Mouse (Mus musculus): ENCODE measurements around the gene Olfr1446.

Olfr1446 gene

DNA sequence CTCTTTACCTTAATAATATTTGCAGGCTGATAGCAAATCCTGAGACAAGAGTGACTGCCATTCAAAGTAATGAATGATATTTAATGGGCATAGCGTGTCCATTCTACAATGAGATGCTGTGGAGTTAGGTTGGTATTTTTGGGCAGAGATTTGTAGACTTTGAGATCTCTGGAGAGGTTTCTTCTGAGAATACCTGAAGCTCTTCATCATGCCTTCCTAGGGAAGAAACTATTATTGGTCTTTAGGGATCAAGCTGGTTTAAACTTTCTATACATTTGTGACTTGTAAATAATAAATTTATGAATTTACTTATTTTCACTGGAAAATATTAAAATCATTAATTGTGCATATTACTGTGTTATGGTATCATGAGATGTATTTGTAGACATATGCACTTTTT lies at the start of gene Olfr1446:
Gene Olfr1446, minus strand, starts transcription at position 101 of the 400 bp plus-strand sequence.
- no peak for DNase-seq

DNA sequence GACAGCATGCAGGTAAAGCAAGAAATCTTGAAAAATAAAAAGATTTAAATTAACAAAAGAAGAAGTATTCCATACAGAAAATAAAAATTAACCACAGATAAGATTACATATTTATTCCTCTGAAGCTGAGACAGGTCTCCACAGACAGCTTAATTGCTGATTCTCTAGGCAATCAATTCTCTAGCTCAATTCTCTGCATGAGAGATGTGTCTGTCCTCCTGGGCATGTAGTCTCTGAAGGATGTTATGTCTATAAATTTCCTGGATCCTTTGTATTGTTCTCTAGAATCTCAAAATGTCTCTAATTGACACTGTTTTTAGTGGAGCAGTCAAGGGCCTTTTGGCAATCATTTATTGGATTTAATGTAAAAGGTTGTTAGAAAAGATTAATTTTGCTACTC lies 37.2 kb upstream of the Olfr1446 start, which contains the start of gene Olfr1449:
Gene Olfr1449, plus strand, starts transcription at position 301 of the 400 bp plus-strand sequence.
- no peak for DNase-seq

DNA sequence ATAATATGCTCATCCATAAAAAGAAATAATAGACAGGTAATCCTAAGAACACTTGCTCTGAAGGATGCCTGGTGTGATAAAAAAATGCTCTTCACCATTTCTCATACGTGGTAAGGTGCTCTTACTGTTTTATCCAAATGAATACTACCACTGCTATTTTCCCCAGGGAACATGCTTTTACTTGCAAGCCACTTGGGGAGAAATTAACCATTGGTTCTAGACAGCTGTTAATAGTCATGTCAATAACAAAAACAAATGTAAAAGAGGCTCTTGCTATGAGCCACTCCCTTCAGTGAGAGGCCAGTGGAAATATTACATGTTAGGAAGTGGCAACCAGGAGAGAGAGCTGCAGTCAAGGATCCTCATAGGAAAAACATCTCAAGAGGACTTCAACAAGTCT lies 31.0 kb upstream of the Olfr1446 start, which contains the start of gene Olfr1448:
Gene Olfr1448, minus strand, starts transcription at position 101 of the 400 bp plus-strand sequence.
- DNase-seq, result no peak

DNA sequence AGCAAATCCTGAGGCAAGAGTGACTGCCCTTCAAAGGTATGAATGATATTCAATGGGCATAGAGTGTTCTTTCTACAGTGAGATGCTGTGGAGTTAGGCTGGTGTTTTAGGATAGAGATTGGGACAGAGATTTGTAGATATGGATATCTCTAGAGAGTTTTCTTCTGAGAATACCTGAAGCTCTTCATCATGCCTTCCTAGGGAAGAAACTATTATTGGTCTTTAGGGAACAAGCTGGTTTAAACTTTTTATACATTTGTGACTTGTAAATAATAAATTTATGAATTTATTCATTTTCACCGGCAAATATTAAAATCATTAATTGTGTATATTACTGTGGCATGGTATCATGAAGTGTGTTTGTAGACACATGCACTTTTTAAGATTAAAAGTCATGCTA lies 10.3 kb upstream of the Olfr1446 start, which contains the start of gene Olfr1447:
Gene Olfr1447, minus strand, starts transcription at position 101 of the 400 bp plus-strand sequence.
- DNase-seq, result no peak

DNA sequence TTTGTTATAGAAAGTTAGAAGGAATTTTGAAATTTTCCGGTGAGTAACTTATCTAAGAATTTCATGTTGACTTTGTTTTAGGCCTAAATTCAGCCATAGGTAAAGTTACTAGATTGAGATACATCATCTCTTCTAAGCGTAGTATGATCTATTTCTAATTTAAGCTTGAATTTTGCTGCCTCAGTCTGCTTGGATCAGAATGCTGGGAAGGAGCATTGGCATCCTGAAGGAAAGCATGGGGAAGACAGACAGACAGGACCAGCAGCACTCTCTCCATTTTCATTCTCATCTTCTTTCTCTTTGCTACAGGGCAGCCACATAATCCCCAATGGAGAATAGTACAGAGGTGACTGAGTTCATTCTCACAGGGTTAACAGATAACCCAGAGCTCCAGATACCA lies 9.8 kb downstream of the Olfr1446 start, which contains the start of gene Olfr1445:
Gene Olfr1445, plus strand, starts transcription at position 301 of the 400 bp plus-strand sequence.
- no peak for DNase-seq

DNA sequence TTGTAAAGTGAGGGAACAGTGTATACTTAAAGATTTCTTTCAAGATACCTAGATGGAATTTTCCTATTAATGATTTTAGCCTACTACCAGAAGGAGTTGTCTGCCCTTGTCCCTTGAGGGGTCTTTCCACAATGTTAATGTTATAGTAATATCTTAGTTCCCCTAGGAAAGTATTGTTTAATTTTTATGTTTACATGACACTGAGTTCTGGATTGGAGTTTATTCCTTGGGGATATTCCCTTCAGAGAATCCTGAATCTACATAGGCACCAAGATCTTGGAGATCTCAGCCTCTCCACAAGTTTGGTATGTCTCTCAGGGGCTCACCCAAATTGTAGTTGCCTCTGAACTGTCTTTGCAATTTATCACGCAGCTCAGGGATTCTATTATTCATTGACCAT lies 36.3 kb downstream of the Olfr1446 start, which contains the start of gene Olfr1444:
Gene Olfr1444, plus strand, starts transcription at position 301 of the 400 bp plus-strand sequence.
- DNase-seq, result no peak

DNA sequence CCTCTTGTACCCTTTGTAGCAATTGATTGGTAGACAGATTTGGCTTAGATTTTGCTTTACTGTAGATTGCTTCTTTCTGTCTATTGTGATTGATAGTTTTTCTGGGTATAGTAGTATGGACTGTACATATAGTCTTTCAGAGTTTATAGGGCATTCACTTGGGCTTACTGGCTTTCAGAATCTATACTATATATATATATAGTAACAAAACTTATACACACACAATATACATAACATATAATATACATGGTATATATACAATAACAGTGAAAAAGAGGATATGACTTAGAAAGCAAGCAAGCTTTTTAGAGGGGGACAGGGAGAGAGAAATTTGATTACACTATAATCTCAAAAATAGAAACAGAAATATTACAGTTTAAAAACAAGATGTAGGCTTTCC lies 46.9 kb downstream of the Olfr1446 start, which contains the start of gene Gm5244:
Gene Gm5244, plus strand, starts transcription at position 301 of the 400 bp plus-strand sequence.
- no peak for DNase-seq

DNA sequence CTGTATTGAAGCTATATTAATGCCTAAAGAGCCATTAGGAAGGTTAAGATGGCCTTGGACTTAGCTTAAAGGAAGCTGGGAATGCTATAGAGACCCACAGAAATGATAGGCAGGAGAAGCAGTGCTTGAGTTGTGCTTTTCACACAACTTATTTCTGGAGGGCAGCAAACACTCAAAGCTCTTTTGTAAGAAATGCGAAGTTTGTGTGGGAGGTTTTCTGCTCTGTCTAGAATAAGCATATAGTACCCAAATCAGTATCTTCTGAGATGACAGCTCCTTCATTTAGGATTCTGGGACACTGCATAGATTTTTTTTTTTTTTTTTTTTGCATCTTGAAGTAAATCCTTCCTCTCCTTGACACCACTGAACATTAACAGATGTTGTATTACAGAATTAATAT lies 54.8 kb downstream of the Olfr1446 start:
- DNase-seq, result no peak
